Mouse (Mus musculus) liver, postnatal 0 days (tissue): Measurements from ENCODE around the gene Vdr. TPM values are rescaled to one million over a fixed set of nuclear protein-coding genes. Genes with fewer than 3 reads are reported as not detected.

Source experiments
- ATAC-seq: fragments of 200-750 bp; cut with Nextera tagmentation; 2 replicates; pipeline ENCODE4 v1.8.0; 2017; ENCODE audit warnings: mild to moderate bottlenecking, moderate library complexity
- DNase-seq: peaks from one replicate; pipeline ENCODE4 v3.0.0-alpha.2; 2016
- H3K27ac ChIP-seq: fragments of 300-500 bp; sonication (generic); 2 replicates; pipeline ENCODE4 v1.5.1; 2014; ENCODE audit warnings: antibody characterized with exemption, moderate library complexity, mild to moderate bottlenecking, low read depth
- H3K27me3 ChIP-seq: fragments of 300-500 bp; sonication (generic); 2 replicates; pipeline ENCODE4 v1.6.1; 2014; ENCODE audit warnings: low read length, control low read depth, mixed read lengths; ENCODE audit not compliant: insufficient read depth
- H3K36me3 ChIP-seq: fragments of 300-500 bp; sonication (generic); replicated peaks from 2 replicates; pipeline ENCODE4 v1.6.1; 2014; ENCODE audit warnings: mild to moderate bottlenecking, control low read depth, low read length, moderate library complexity, mixed read lengths; ENCODE audit not compliant: insufficient read depth
- H3K4me1 ChIP-seq: fragments of 300-500 bp; sonication (generic); 2 replicates; pipeline ENCODE4 v1.6.1; 2014; ENCODE audit warnings: antibody characterized with exemption, mild to moderate bottlenecking, control low read depth; ENCODE audit not compliant: insufficient read depth
- H3K4me2 ChIP-seq: fragments of 300-500 bp; sonication (generic); 2 replicates; pipeline ENCODE4 v1.6.1; 2014; ENCODE audit warnings: low read depth, mild to moderate bottlenecking, low read length, moderate library complexity, mixed read lengths
- H3K4me3 ChIP-seq: fragments of 300-500 bp; sonication (generic); 2 replicates; pipeline ENCODE4 v1.5.1; 2014; ENCODE audit warnings: low read depth, low read length
- H3K9ac ChIP-seq: fragments of 300-500 bp; sonication (generic); replicated peaks from 2 replicates; pipeline ENCODE4 v1.6.1; 2014; ENCODE audit warnings: mild to moderate bottlenecking, moderate library complexity
- H3K9me3 ChIP-seq: fragments of 300-500 bp; sonication (generic); 2 replicates; pipeline ENCODE4 v1.6.1; 2016; ENCODE audit warnings: mild to moderate bottlenecking, control low read depth, low read length, mixed read lengths
- CTCF ChIP-seq: sonication (generic); IDR thresholded peaks from 2 replicates; pipeline ENCODE4 v1.5.1; 2016; ENCODE audit warnings: antibody characterized with exemption, low read depth
- EP300 ChIP-seq: IDR thresholded peaks from 2 replicates; pipeline ENCODE4 v1.6.1; 2016; ENCODE audit warnings: antibody characterized with exemption, low read depth, mild to moderate bottlenecking
- WGBS: fragments of 180-500 bp; shearing (Covaris S2); extraction: QIAGEN DNeasy Blood & Tissue Kit; methylation state at CpG from one replicate; pipeline ENCODE4 v1.1.7; 2014; ENCODE audit not compliant: insufficient replicate concordance; 5-methylcytosine and 5-hydroxymethylcytosine counted together
- polyA plus RNA-seq: library from polyadenylated mRNA; unstranded; fragments of >200 nt; fragmentation: Nextera tagmentation; extraction: Ambion mirVana; gene quantifications from 2 replicates; pipeline ENCODE4 v1.2.1, GENCODE M21; 2015

Vdr gene
- polyA plus RNA-seq, 1 experiment from 2014 or later: 0.25 TPM

DNA sequence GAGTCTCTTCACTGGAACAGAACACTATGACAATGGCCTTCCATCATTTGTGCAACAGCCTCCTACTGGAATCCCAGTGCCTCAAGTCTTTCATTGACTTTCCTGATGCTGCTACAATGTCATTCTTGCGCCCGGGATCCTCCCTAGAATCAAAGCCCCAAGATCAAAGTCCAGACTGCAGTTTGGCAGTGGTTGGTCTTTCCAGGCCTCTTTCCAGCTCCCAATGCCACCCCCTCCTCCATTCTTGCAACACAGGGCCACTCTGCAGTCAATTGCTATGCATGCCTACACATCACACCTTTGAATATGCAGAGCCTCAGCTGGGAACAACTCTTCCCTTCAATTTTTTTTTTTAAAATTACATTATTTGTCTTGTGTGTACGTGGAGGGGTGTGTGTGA lies 50.1 kb downstream of the Vdr start:
- no peak overlapping the region for H3K9ac ChIP-seq
- 67% methylated on average over 3 of the region's 3 CpGs for WGBS
- no peaks in the 10 kb centered on the region for H3K36me3 ChIP-seq
- DNase-seq: no peak
- H3K27me3 ChIP-seq: no peaks in the 10 kb centered on the region
- H3K4me1 ChIP-seq: no peaks in the 10 kb centered on the region
- H3K27ac ChIP-seq: no peak overlapping the region
- peak; percentile 45; the same call in 1 of the 2 replicates for ATAC-seq
- TF ChIP-seq CTCF: no peak
- TF ChIP-seq EP300: no peak
- H3K9me3 ChIP-seq: no peaks in the 10 kb centered on the region
- no peak overlapping the region for H3K4me2 ChIP-seq
- H3K4me3 ChIP-seq: no peak overlapping the region

DNA sequence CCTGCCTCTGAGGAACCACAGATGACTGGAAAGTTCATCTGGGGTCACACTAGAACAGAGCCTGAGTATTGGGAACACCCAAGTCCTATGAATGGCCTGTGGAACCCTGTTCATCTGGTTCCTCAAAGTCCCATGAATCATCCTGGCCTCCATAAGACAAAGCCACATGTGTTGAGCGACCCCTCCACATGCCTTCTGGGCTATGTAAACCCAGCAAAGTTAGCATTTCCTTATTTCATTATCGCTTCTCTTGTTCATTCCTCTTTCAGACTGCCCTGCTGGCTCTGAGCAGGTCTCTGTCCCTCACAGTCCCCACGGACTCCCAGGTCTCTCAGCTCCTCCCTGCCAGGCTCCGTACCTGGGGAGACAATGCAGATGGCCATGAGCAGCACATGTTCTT lies 52.0 kb downstream of the Vdr start:
- H3K4me3 ChIP-seq: no peak overlapping the region
- H3K9ac ChIP-seq: no peak overlapping the region
- H3K36me3 ChIP-seq: no peaks in the 10 kb centered on the region
- H3K27ac ChIP-seq: no peak overlapping the region
- no peaks in the 10 kb centered on the region for H3K9me3 ChIP-seq
- 79% methylated on average over 4 of the region's 4 CpGs for WGBS
- no peak overlapping the region for H3K4me2 ChIP-seq
- ATAC-seq: no peak
- no peaks in the 10 kb centered on the region for H3K4me1 ChIP-seq
- no peak for DNase-seq
- TF ChIP-seq CTCF (no peak), EP300 (no peak)
- H3K27me3 ChIP-seq: no peaks in the 10 kb centered on the region

DNA sequence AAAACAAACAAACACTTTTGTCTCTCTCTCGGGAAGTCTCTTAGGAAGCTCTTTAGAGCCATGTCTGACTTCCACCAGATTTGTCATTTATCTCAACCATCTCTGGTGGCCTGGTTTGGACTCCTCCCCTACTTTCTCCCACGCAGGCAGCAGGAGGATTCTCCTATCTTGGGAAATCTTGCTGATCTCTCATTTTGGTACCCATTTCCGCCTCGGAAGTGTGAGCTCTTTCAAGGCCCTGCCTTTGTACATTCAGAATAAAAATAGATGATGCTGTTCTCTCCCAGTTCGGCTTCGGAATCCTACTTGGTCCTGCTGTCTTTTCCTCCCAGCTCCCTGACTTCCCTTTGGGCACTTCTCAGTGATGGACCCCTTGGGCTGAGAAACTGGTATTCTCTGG lies 55.9 kb downstream of the Vdr start:
- Histone ChIP-seq H3K4me1 (peaks cover 6% of the 10 kb centered on the region; the same call in 1 of the 2 replicates), H3K27ac (no peak overlapping the region), H3K36me3 (no peaks in the 10 kb centered on the region), H3K4me3 (no peak overlapping the region), H3K27me3 (no peaks in the 10 kb centered on the region), H3K9me3 (no peaks in the 10 kb centered on the region), H3K4me2 (no peak overlapping the region), H3K9ac (no peak overlapping the region)
- WGBS: 57% methylated on average over 6 of the region's 6 CpGs
- TF ChIP-seq EP300: no peak
- TF ChIP-seq CTCF: no peak
- DNase-seq (no peak), ATAC-seq (no peak)

DNA sequence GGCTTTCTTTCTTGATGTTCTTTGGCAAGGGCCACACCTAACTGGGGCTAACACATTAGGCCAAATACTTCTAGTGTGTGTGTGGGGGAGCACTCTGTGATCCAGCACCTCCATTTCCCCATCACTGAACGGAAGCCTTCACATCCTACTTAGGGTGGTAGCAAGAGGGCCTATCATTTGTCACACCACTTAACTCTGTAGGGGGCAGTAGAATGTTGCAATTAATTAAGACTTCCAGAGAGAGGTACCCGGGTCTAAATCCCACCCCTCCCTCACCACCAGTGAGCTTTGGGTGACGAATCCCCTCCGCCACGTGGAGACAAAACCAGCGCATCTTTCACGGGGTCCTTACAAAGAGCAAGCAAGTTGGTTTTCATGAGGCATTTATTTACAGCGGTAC lies 56.4 kb downstream of the Vdr start:
- Histone ChIP-seq H3K36me3 (no peaks in the 10 kb centered on the region), H3K4me2 (no peak overlapping the region), H3K4me1 (peaks cover 11% of the 10 kb centered on the region), H3K27me3 (no peaks in the 10 kb centered on the region), H3K27ac (no peak overlapping the region), H3K4me3 (no peak overlapping the region), H3K9me3 (no peaks in the 10 kb centered on the region), H3K9ac (no peak overlapping the region)
- DNase-seq (no peak), ATAC-seq (no peak)
- WGBS: 39% methylated on average over 8 of the region's 8 CpGs
- TF ChIP-seq EP300 (no peak), CTCF (peak; percentile 33; the same call in 1 of the 2 replicates)

DNA sequence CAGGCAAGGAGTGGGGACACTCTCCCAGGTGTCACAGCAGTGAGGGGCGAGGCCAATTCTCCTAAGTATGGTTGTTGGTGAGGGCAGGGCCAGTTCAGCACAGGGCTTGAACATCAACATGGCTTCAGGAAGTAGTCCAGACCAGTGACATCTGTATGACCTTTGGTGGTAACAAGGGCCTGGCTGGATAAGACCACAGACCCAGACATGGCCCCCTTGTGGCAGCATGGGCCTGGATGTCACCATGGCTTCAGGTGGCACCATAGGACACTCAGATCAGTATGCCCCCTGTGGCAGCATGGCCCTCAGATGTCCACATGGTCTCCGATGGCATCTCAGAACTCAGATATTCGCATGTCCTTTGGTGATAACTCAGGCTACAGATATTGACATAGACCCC lies 58.1 kb downstream of the Vdr start:
- no peaks in the 10 kb centered on the region for H3K27me3 ChIP-seq
- no peak overlapping the region for H3K4me2 ChIP-seq
- H3K27ac ChIP-seq: no peak overlapping the region
- no peak for ATAC-seq
- no peak overlapping the region for H3K9ac ChIP-seq
- no peak overlapping the region for H3K4me3 ChIP-seq
- DNase-seq: no peak
- H3K9me3 ChIP-seq: no peaks in the 10 kb centered on the region
- peaks cover 19% of the 10 kb centered on the region for H3K4me1 ChIP-seq
- H3K36me3 ChIP-seq: no peaks in the 10 kb centered on the region
- WGBS: 100% methylated on average over 3 of the region's 3 CpGs
- TF ChIP-seq CTCF: no peak
- no peak for TF ChIP-seq EP300

DNA sequence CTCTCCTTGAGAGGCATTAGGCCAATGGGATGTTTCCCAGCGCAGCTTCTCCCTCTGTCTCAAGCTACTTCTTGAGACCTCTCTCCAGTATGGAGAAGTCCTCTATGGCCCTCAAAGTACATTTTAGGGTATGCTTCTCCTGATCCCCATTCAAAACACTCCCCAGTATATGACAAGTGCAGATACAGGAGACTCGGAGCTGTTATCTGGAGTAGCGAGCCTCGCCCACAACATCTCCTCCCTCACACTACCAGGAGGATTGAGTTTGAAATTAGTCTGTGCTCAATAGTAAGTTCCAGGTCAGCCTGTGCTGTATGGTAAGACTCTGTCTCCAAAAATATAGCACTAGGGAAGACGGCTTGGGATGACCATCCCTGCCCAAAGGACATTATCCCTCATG lies 59.4 kb downstream of the Vdr start:
- Histone ChIP-seq H3K4me1 (peaks cover 25% of the 10 kb centered on the region), H3K4me2 (no peak overlapping the region), H3K9me3 (no peaks in the 10 kb centered on the region), H3K27ac (no peak overlapping the region), H3K36me3 (no peaks in the 10 kb centered on the region), H3K9ac (no peak overlapping the region), H3K4me3 (no peak overlapping the region), H3K27me3 (no peaks in the 10 kb centered on the region)
- DNase-seq (no peak), ATAC-seq (no peak)
- no peak for TF ChIP-seq CTCF
- TF ChIP-seq EP300: no peak
- WGBS: 62% methylated on average over 5 of the region's 5 CpGs

DNA sequence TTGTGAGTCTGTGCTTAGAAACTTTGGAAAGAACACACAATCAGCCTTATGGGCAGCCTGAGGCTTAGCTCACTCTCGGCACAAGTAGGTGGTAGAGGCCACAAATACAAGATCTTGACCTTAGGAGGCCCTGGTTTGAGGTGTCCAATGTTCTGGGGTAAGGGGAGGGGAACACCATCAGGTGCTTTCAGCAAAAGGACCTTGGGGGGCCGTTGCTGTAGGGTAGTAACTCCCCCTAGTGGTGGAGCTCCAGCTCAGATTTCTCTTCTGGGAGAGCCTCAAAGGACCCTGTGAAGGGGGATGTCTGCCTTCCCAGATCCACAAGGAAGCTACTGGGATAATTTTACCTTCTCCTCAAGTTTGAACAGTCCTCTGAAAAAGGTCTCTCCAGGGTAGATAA lies 60.0 kb downstream of the Vdr start:
- H3K27ac ChIP-seq: 0 out of 2 replicates have a peak overlapping the region, but pooled peaks have one; percentile 8
- ATAC-seq (no peak), DNase-seq (peak; percentile 54)
- no peaks in the 10 kb centered on the region for H3K9me3 ChIP-seq
- no peaks in the 10 kb centered on the region for H3K36me3 ChIP-seq
- no peaks in the 10 kb centered on the region for H3K27me3 ChIP-seq
- H3K9ac ChIP-seq: no peak overlapping the region
- WGBS: 20% methylated on average over 2 of the region's 2 CpGs
- H3K4me2 ChIP-seq: no peak overlapping the region
- no peak overlapping the region for H3K4me3 ChIP-seq
- TF ChIP-seq CTCF (peak; percentile 76), EP300 (no peak)
- H3K4me1 ChIP-seq: peaks cover 25% of the 10 kb centered on the region
